Mouse (Mus musculus) midbrain, embryonic 12.5 days (tissue): Measurements from ENCODE around the gene Raph1. TPM values are rescaled to one million over a fixed set of nuclear protein-coding genes. Genes with fewer than 3 reads are reported as not detected.
A peak's percentile ranks its signal among the peaks of the same experiment; 100 is the strongest.

Experiments
- ATAC-seq: fragments of 200-750 bp; cut with Nextera tagmentation; 2 replicates; pipeline ENCODE4 v1.8.0; 2017; ENCODE audit warnings: low read depth, moderate TSS enrichment, moderate library complexity; ENCODE audit not compliant: low FRiP score
- H3K27ac ChIP-seq: fragments of 300-500 bp; sonication (generic); replicated peaks from 2 replicates; pipeline ENCODE4 v1.5.1; 2016; ENCODE audit warnings: mild to moderate bottlenecking
- H3K27me3 ChIP-seq: fragments of 300-500 bp; sonication (generic); 2 replicates; pipeline ENCODE4 v1.6.1; 2016; ENCODE audit warnings: mild to moderate bottlenecking
- H3K36me3 ChIP-seq: fragments of 300-500 bp; sonication (generic); 2 replicates; pipeline ENCODE4 v1.6.1; 2016
- H3K4me1 ChIP-seq: fragments of 300-500 bp; sonication (generic); 2 replicates; pipeline ENCODE4 v1.6.1; 2016
- H3K4me2 ChIP-seq: fragments of 300-500 bp; sonication (generic); replicated peaks from 2 replicates; pipeline ENCODE4 v1.6.1; 2016; ENCODE audit warnings: mild to moderate bottlenecking, moderate library complexity
- H3K4me3 ChIP-seq: fragments of 300-500 bp; sonication (generic); 2 replicates; pipeline ENCODE4 v1.5.1; 2016; ENCODE audit warnings: mild to moderate bottlenecking
- H3K9ac ChIP-seq: fragments of 300-500 bp; sonication (generic); replicated peaks from 2 replicates; pipeline ENCODE4 v1.6.1; 2016; ENCODE audit warnings: mild to moderate bottlenecking, moderate library complexity
- H3K9me3 ChIP-seq: fragments of 300-500 bp; sonication (generic); 2 replicates; pipeline ENCODE4 v1.6.1; 2016; ENCODE audit warnings: mild to moderate bottlenecking
- WGBS: fragments of 180-500 bp; shearing (Covaris S2); methylation state at CpG from one replicate; pipeline ENCODE4 v1.1.7; 2016; 5-methylcytosine and 5-hydroxymethylcytosine counted together
- polyA plus RNA-seq: library from polyadenylated mRNA; unstranded; fragments of >200 nt; fragmentation: Nextera tagmentation; extraction: Ambion mirVana; gene quantifications from 2 replicates; pipeline ENCODE4 v1.2.1, GENCODE M21; 2016

Gene Raph1
- 24.9 and 28.5 TPM in 2 replicates for polyA plus RNA-seq

DNA sequence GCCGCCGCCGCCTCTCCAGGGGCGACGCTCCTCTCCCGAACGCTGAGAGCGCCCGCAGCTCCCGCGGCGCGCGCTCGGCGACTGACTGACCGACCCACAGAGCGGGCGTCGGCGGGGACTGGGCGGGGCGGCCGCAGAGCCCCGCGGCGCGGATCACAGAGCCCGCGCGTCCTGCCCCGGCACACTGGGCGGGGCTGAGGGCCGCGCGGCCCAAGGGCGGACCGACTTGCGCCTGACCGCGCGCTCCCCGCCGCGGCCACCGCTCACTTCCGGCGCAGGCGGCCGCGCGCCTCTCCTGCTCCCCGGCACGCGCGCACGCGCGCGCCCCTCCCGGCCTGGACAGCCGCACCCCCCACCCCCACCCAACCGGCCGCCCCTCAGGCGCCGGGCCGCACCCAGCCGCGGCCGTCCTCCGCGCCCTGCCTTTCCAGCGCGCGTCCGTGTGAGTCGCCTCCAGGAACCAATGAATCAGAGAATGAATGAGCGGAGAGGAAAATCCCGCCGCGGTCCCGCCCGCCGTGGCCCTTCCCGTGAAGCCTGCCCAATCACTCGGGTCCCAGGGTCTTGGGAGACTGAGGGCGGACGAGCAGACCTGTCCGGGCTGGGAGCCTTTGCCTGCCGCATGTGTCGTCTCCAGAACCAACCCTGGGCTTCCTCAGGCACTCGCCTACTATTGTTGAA lies at the start of gene Raph1:
Gene Raph1 (minus strand): TSS at position 474 of the 681 bp plus-strand sequence.
- Histone ChIP-seq H3K4me2 (peak within 1 kb of the TSS; percentile 83), H3K4me1 (peaks cover 7% of the 10 kb centered on the region; the same call in 1 of the 2 replicates), H3K27ac (peak within 1 kb of the TSS; percentile 97), H3K36me3 (no peaks in the 10 kb centered on the region), H3K4me3 (peak within 1 kb of the TSS; percentile 96), H3K9me3 (no peaks in the 10 kb centered on the region), H3K9ac (peak within 1 kb of the TSS; percentile 96), H3K27me3 (0 out of 2 replicates have a peak, but pooled peaks cover 4% of the 10 kb centered on the region)
- ATAC-seq, result peak; percentile 98
- WGBS, result under 1% methylated on average over 65 of the region's 92 CpGs

DNA sequence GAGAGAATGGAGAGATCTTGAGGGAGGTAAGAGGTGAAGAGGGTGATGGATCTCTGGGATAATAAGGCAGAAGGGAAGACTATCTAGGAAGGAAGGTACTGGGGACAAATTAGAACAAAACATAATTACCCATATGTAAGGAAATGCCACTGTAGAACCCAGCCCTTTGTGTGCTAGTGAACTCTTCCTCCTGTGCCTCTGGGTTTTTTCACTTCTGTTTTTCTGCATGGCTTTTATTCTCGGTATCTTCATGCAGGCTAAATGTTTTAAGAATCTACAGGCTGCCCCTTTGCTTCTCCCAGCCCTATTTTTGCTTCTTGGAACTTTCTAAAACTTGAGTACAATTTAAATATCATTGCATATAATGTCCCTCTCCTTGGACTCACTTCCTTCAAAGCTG lies 48.8 kb upstream of the Raph1 start:
- no peak overlapping the region for H3K4me3 ChIP-seq
- H3K9me3 ChIP-seq, result no peaks in the 10 kb centered on the region
- no peaks in the 10 kb centered on the region for H3K27me3 ChIP-seq
- H3K9ac ChIP-seq, result no peak overlapping the region
- H3K4me2 ChIP-seq, result no peak overlapping the region
- H3K27ac ChIP-seq, result no peak overlapping the region
- H3K36me3 ChIP-seq, result no peaks in the 10 kb centered on the region
- WGBS, result 78% methylated on average over 1 of the region's 1 CpGs
- ATAC-seq, result no peak
- H3K4me1 ChIP-seq, result no peaks in the 10 kb centered on the region

DNA sequence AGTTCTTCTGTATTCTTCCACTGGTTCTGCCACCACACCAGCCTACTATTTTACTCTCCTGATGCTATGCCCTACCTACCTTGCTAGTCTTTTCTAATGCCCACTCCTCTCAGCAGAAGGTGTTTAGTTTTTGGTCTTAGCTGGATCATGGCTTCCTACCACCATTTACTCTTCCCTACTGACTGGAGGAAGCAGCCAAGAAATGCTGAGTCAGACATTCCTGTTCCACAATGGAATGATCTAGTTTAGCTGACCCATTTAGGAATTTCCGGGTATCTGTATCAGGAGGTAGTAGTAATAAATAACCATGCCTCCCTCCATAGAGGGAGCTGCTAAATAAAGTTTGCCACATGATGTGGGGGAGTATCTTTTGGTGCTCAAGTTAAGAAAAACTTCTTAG lies 48.0 kb upstream of the Raph1 start:
- no peaks in the 10 kb centered on the region for H3K4me1 ChIP-seq
- no peak for ATAC-seq
- H3K9me3 ChIP-seq, result no peaks in the 10 kb centered on the region
- no peak overlapping the region for H3K4me2 ChIP-seq
- no peaks in the 10 kb centered on the region for H3K36me3 ChIP-seq
- H3K9ac ChIP-seq, result no peak overlapping the region
- no peaks in the 10 kb centered on the region for H3K27me3 ChIP-seq
- no peak overlapping the region for H3K4me3 ChIP-seq
- H3K27ac ChIP-seq, result no peak overlapping the region
- 80% methylated on average over 1 of the region's 1 CpGs for WGBS

DNA sequence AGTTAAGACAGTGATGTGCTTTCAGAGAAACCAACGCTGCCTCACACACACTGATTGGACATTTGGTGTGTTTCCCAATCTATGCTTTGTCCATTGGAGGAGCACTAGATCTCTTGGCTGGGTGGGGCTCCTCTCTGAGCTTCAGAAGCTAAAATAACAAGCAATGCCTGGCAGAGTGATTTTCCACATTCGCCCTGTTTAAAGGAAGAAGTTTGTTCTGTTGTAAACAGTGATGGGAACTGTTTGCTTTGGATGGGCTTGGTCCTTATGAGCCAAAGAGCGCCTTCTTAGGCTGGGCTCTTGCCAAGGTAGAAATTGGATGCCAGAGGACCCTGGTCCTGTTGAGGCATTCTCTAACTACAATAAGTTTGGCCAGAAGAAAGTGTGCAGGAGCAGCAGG lies 45.1 kb upstream of the Raph1 start:
- Histone ChIP-seq H3K27me3 (no peaks in the 10 kb centered on the region), H3K27ac (no peak overlapping the region), H3K36me3 (no peaks in the 10 kb centered on the region), H3K4me2 (no peak overlapping the region), H3K9me3 (no peaks in the 10 kb centered on the region), H3K4me1 (no peaks in the 10 kb centered on the region), H3K4me3 (no peak overlapping the region), H3K9ac (no peak overlapping the region)
- ATAC-seq, result no peak
- 91% methylated on average over 3 of the region's 3 CpGs for WGBS

DNA sequence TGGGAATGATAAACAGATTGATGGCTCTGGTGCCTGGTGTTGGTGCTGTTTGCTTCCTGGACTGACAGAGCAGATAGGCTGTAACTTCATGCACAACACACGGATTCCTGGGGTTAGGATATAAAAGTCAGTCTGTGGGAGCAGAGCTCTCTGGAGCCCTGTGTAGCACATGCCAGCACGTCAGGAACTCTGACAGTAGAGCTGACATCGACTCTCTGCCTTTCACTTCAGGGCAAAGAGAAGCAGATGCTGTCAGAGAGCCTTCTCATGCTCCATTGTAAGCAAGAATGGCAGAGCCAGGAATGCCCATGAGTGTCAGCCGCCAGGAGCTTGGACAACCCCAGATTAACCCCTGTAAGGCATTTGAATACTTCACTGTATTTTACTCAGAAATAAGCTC lies 43.7 kb upstream of the Raph1 start:
- Histone ChIP-seq H3K4me2 (no peak overlapping the region), H3K36me3 (no peaks in the 10 kb centered on the region), H3K4me3 (no peak overlapping the region), H3K9ac (no peak overlapping the region), H3K4me1 (no peaks in the 10 kb centered on the region), H3K9me3 (no peaks in the 10 kb centered on the region), H3K27me3 (no peaks in the 10 kb centered on the region), H3K27ac (no peak overlapping the region)
- WGBS, result 69% methylated on average over 4 of the region's 4 CpGs
- no peak for ATAC-seq

DNA sequence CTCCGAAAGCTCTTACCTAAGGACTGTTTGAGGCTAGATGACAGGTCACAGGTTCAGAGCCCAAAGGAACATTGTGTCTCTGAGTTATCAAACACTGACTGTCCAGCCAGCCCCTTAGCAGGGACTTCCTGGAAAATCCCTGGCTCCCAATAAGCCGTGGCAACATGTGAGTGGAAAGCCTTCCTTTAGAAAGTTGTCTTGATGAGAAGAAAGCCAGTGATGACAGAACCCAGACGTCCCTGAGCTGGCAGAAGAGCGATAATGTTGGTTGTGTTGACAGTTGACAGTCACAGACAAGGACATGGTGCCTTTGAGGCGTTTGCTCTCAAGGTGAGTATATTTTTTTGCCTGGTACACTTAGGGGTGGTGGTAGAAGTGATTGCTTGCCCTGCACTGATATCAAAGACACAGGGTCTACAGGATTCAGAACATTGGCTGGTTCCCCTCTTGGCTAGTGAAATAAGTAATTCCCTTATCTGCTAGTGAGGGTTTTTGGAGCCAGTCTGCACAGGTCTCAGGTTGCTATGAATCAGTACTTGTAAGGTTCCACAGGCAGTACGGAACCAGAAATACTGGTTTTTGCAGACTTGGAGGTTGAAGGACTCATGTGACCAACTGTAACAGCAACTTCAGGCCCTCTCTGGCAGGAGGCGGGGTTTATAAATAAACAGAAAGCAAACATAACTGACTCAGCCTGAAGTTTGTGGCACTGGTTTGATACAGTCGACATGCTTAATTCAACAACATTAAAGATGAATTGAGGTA lies 42.3 kb upstream of the Raph1 start:
- Histone ChIP-seq H3K9ac (no peak overlapping the region), H3K9me3 (no peaks in the 10 kb centered on the region), H3K4me2 (no peak overlapping the region), H3K4me1 (no peaks in the 10 kb centered on the region), H3K27ac (no peak overlapping the region), H3K36me3 (no peaks in the 10 kb centered on the region), H3K27me3 (no peaks in the 10 kb centered on the region), H3K4me3 (no peak overlapping the region)
- no peak for ATAC-seq
- 90% methylated on average over 8 of the region's 8 CpGs for WGBS

DNA sequence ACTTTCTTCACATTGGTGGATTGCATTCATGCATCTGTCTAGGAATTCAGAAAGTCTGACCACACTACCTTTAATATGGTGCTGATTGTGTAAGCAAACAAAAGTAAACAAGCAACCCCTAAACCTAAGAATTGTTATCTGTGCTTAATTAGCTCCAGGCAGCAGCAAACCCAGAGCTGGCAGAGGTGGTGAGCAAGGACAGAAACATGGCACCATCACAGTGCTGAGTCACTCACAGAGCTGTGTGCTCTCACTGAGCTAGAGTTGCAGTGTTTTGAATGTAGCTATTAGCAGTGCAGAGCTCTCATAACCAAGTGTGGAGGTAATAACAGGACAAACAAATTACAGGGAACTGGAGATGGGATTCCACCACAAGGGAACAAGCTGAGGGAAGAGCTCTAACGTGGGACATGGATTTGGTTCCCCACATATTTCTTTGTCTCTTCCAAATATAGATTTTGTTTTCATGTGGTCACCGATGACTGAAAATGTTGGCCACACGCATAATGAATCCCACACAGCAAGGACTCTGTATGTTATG lies 37.6 kb upstream of the Raph1 start:
- Histone ChIP-seq H3K9ac (no peak overlapping the region), H3K36me3 (no peaks in the 10 kb centered on the region), H3K9me3 (no peaks in the 10 kb centered on the region), H3K4me3 (no peak overlapping the region), H3K27ac (no peak overlapping the region), H3K27me3 (no peaks in the 10 kb centered on the region), H3K4me1 (no peaks in the 10 kb centered on the region), H3K4me2 (no peak overlapping the region)
- no peak for ATAC-seq
- 87% methylated on average over 3 of the region's 3 CpGs for WGBS

DNA sequence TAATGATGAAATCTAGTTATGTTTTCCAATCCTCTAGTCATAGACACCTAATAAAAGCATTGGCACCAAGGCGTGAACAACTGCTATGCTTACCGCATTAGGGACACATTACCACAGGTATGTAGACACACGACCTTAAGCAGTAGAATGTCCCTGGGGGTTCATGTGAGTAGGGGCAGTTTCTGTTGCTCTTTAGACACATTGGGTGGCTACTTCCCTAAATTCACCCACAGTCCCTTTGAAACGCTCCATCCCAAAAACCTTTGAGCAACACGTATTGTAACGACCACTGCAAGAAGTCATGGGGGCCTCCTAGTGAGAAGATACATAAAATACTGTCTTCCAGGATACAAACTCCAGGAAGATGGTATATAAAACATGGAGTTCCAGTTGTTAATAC lies 33.8 kb upstream of the Raph1 start:
- Histone ChIP-seq H3K4me2 (no peak overlapping the region), H3K4me3 (no peak overlapping the region), H3K27ac (no peak overlapping the region), H3K27me3 (no peaks in the 10 kb centered on the region), H3K9me3 (no peaks in the 10 kb centered on the region), H3K4me1 (no peaks in the 10 kb centered on the region), H3K36me3 (no peaks in the 10 kb centered on the region), H3K9ac (no peak overlapping the region)
- WGBS, result 90% methylated on average over 6 of the region's 6 CpGs
- ATAC-seq, result no peak

DNA sequence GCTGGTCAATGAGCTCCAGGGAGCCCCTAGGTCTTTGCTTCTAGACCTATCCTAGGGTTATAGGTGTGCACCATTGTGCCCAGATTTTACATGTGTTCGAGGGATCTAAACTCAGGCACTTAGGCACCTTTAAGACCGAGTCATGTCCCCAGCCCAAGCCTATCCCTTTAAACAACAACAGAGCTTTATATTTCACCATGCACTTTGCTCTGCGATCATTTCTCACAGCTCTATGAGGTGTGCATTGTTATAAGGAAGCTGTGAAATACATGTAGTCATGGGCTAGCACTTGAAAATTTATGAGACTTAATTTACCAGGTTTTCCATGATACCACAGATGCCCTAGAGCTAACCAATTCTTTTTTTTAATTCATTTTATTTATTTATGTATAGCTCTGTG lies 33.0 kb upstream of the Raph1 start:
- WGBS, result 96% methylated on average over 3 of the region's 3 CpGs

DNA sequence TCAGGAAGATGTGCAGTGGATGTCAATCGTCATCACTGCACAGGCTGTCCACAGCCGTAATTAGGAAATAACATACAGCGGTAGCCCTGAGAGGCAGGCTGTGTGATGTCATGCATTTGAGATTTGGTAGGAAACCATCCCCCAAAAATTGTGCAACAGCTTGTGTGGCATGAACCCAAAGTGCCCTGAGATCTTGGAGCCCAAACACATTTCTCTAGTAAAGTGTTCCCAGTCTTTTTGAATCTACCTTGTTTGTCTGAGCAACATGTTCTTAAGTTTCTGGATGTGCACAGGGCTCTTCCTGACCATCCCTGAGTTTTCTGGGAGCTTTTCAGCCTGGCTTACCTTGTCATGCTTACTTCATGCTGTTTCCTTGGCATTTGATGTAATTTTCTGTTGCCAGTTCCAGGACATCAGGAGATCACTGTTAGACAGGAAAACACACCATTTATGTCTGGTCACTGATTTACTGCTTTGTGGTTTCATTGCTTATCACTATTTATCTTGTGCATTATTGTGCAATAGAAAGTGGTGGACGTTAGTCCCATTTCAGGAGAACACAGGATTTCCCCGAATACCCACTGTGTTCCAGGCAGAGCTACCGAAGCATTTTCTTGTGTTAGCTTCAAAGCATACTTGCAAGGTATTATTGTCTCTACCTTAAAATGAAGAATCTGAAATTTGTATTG lies 32.3 kb upstream of the Raph1 start:
- Histone ChIP-seq H3K27ac (no peak overlapping the region), H3K4me2 (no peak overlapping the region), H3K36me3 (no peaks in the 10 kb centered on the region), H3K9me3 (no peaks in the 10 kb centered on the region), H3K9ac (no peak overlapping the region), H3K4me1 (no peaks in the 10 kb centered on the region), H3K27me3 (no peaks in the 10 kb centered on the region), H3K4me3 (no peak overlapping the region)
- ATAC-seq, result no peak
- 89% methylated on average over 6 of the region's 6 CpGs for WGBS

More for the DNA sequence above, 33.0 kb upstream of the Raph1 start:
- Histone ChIP-seq H3K9me3 (no peaks in the 10 kb centered on the region), H3K9ac (no peak overlapping the region), H3K36me3 (no peaks in the 10 kb centered on the region), H3K4me2 (no peak overlapping the region), H3K4me1 (no peaks in the 10 kb centered on the region), H3K27ac (no peak overlapping the region), H3K4me3 (no peak overlapping the region), H3K27me3 (no peaks in the 10 kb centered on the region)
- no peak for ATAC-seq

DNA sequence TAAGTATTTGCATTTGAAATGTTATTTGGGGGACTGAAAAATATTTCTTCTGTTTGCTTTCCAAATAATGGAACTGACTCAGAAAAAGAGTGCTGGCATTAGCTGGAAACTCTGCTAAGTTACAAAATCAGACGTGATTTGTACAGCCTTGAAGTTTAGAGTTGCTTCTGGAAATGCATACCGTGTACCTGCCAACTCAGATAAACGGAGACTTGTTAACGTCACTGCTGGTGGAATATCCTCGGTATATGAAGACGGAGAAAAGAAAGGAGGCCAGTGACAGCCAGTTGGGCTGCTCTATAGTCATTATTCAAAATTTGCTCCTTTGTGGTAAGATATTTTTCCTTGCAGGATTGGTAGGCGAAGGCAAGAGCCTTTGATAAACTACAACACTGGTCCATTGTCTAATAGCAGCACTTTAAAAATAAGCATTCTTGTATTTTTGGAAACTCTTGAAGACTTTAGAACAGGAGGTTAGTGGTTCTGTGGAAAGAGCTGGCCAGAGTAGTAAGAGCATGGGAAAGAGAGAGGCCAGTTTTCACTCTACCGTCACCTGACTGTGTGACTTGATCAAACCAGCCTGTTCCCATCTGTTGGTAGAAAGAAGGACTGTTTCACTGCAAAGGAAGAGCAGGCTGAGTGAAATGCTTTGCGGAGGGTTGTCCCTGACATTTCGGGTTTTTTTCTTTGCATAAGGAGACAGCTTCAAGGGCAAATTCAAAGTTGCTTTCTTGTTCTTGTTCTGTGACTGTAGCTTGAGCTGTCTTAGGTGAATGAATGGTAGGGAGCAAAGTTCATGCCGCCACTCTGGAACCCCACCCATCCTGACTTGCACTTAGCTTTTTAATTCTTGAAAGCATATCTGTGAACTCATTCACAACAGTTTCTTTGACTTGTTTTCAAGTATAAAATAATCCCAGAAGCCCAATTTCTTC lies 29.7 kb upstream of the Raph1 start:
- H3K9ac ChIP-seq, result no peak overlapping the region
- H3K27ac ChIP-seq, result no peak overlapping the region
- H3K4me3 ChIP-seq, result no peak overlapping the region
- WGBS, result 66% methylated on average over 11 of the region's 11 CpGs
- no peak overlapping the region for H3K4me2 ChIP-seq
- ATAC-seq, result no peak
- no peaks in the 10 kb centered on the region for H3K4me1 ChIP-seq
- H3K9me3 ChIP-seq, result no peaks in the 10 kb centered on the region
- H3K36me3 ChIP-seq, result no peaks in the 10 kb centered on the region
- H3K27me3 ChIP-seq, result no peaks in the 10 kb centered on the region
